ENCODE assay signal across 1 mouse cellular context in genomic region chr16:97904035-97904434, GRCm38 (mm10).
TF ChIP-seq lines count a peak whose summit lies in the region.

No protein-coding gene starts in this region.

TF ChIP-seq in MEL, 35 proteins besides CTCF, POLR2A, EP300 and RAD21 (continued from another document):
- TF ChIP-seq TCF12 (IDR thresholded peaks at IDR 0.05; ENCODE audit: low read depth, low read length), result 0 out of 2 replicates have a peak, but pooled peaks have one; percentile 19
- no peak for TF ChIP-seq ZKSCAN1 (IDR thresholded peaks at IDR 0.05; ENCODE audit: low read depth, low read length)
- no peak for TF ChIP-seq MEF2A (IDR thresholded peaks at IDR 0.05; ENCODE audit: extremely low read depth, insufficient replicate concordance, low read depth, low read length, poor library complexity, severe bottlenecking)
- no peak for TF ChIP-seq POLR2AphosphoS2 (IDR thresholded peaks at IDR 0.05; ENCODE audit: low read length)
- no peak for TF ChIP-seq POLR2AphosphoS5 (IDR thresholded peaks at IDR 0.05; ENCODE audit: borderline replicate concordance, low read depth, low read length)
TF ChIP-seq in MEL: peak in this region for 3.
